Comparison of ENCODE assay signal across 14 mouse cellular contexts in genomic region chr14:31393936-31394630, GRCm38 (mm10). TPM values are rescaled to one million over a fixed set of nuclear protein-coding genes. Genes with fewer than 3 reads are reported as not detected.
DNase-seq lines count a peak whose midpoint lies in the region; ATAC-seq lines count a peak whose summit lies in the region.
"Had no signal": no experiment of that assay in that cellular context is flagged by ENCODE, and none has a peak within 500 bp of the region (broad histone marks: within the 10 kb centered on the region; RNA-seq: fewer than 3 reads in every experiment).

No protein-coding gene starts in this region.

- H3K9ac ChIP-seq in kidney, embryonic 15.5 days, result no peak overlapping the region
- H3K9ac ChIP-seq: liver, embryonic 15.5 days had no signal

- DNase-seq in adrenal gland, adult 2 months, result peak; percentile 77
- no peak for DNase-seq in adrenal gland, postnatal 4 days (ENCODE audit: low spot score in 2 of 2)
- no peak for DNase-seq in kidney, postnatal 36 days
- DNase-seq in ovary, postnatal 36 days (ENCODE audit: low spot score), result peak; percentile 60
- DNase-seq in ovary, postnatal 10 days (ENCODE audit: low spot score), result no peak
- peak; percentile 86 for DNase-seq in testis, postnatal 10 days (ENCODE audit: low spot score)
- DNase-seq in left cerebral cortex, postnatal 36 days (ENCODE audit: low spot score in 2 of 2), result no peak
- DNase-seq: embryo, embryonic 11 days; gastrocnemius, postnatal 14 days; thymus, postnatal 4 days had no signal

- no peak overlapping the region for H3K4me2 ChIP-seq in kidney, embryonic 15.5 days
- H3K4me2 ChIP-seq: liver, embryonic 15.5 days had no signal

- H3K9me3 ChIP-seq in kidney, embryonic 15.5 days (replicated peaks), result 0 out of 2 replicates have a peak, but pooled peaks cover 3% of the 10 kb centered on the region

- peaks cover 22% of the 10 kb centered on the region for H3K4me1 ChIP-seq in kidney, embryonic 15.5 days

- WGBS in kidney, embryonic 15.5 days, result 66% methylated on average over 7 of the region's 7 CpGs

- intact Hi-C loops in left cerebral cortex, postnatal 36 days (cut with DNase I), result no loop called here

- no peak overlapping the region; the same call in 1 of the 2 replicates for H3K27ac ChIP-seq in kidney, embryonic 15.5 days

- H3K4me3 ChIP-seq in kidney, embryonic 15.5 days (replicated peaks), result no peak overlapping the region
- H3K4me3 ChIP-seq: liver, embryonic 15.5 days had no signal

- peaks cover 5% of the 10 kb centered on the region; the same call in 1 of the 2 replicates for H3K36me3 ChIP-seq in kidney, embryonic 15.5 days
- H3K36me3 ChIP-seq: G1E had no signal

- peak; percentile 48; the same call in 1 of the 2 replicates for ATAC-seq in kidney, embryonic 15.5 days (replicated peaks; ENCODE audit: low FRiP score)
- ATAC-seq: activated CD4-positive, CD25-positive, alpha-beta regulatory T cell, adult 4 months had no signal

- no peaks in the 10 kb centered on the region for H3K27me3 ChIP-seq in kidney, embryonic 15.5 days
- H3K27me3 ChIP-seq: liver, embryonic 15.5 days had no signal

RNA-seq across cellular contexts. Expression of gene Sh3bp5, which starts 41.8 kb away (rescaled TPM):
- total RNA-seq in adrenal gland, adult 2 months (2021), result 100 to 1,000 TPM; 111 to 164 TPM
- polyA plus RNA-seq in adrenal gland, adult 2 months (2012; rRNA removed), result 21.1 and 28.5 TPM in 2 replicates
- total RNA-seq in adrenal gland, postnatal 4 days (2021), result 100 to 1,000 TPM; 136 to 140 TPM
- polyA plus RNA-seq in kidney, embryonic 15.5 days (2015; fragmentation: Nextera tagmentation; extraction: Ambion mirVana), result 30.2 and 33.1 TPM in 2 replicates
- total RNA-seq in left cerebral cortex, postnatal 36 days (2021), result 10 to 100 TPM; 60.1 to 60.2 TPM

RNA-seq across cellular contexts. Expression of gene Capn7, which starts 57.6 kb away (rescaled TPM):
- total RNA-seq in adrenal gland, adult 2 months (2021), result 10 to 100 TPM; 37.3 to 53.5 TPM
- polyA plus RNA-seq in adrenal gland, adult 2 months (2012; rRNA removed), result 12.7 and 13.0 TPM in 2 replicates
- 10 to 100 TPM; 47.0 to 53.0 TPM for total RNA-seq in adrenal gland, postnatal 4 days (2021)
- 43.6 and 44.4 TPM in 2 replicates for polyA plus RNA-seq in kidney, embryonic 15.5 days (2015; fragmentation: Nextera tagmentation; extraction: Ambion mirVana)
- 10 to 100 TPM; 31.0 to 39.9 TPM for total RNA-seq in left cerebral cortex, postnatal 36 days (2021)

Comparison
In these comparisons a context has a peak if more than half of its experiments do, and no peak if none do; other contexts are left out.
1. DNase-seq: peak in adrenal gland, adult 2 months (single experiment), ovary, postnatal 36 days (single experiment) and testis, postnatal 10 days (single experiment); none in adrenal gland, postnatal 4 days (0 of 2), kidney, postnatal 36 days (0 of 2), ovary, postnatal 10 days (single experiment) and left cerebral cortex, postnatal 36 days (0 of 2).